Mouse (Mus musculus): Measurements from ENCODE around the gene Speer2.

Gene Speer2

DNA sequence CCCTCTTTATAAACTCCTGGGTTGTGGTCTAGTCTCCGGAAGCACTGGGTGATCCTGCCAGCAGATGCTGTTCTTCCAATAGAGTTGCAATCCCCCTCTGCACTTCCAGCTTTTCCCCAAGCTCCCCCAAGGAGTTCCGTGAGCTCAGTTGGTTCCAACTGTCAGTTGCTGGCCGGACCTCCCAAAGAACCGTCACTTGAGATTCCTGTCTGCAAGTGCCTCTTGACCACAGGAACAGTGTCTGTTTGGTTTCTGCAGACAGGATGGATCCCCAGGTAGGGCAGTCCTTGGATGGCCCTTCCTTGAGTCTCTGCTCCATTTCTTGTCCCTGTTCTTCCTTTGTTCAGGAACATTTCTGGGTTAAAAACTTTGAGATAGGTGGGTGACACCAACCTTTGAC is at the start of gene Speer2:
Gene Speer2, minus strand, starts transcription at position 101 of the 400 bp plus-strand sequence.
- DNase-seq (ENCODE audit: low spot score in 2 of 2), result no peak

DNA sequence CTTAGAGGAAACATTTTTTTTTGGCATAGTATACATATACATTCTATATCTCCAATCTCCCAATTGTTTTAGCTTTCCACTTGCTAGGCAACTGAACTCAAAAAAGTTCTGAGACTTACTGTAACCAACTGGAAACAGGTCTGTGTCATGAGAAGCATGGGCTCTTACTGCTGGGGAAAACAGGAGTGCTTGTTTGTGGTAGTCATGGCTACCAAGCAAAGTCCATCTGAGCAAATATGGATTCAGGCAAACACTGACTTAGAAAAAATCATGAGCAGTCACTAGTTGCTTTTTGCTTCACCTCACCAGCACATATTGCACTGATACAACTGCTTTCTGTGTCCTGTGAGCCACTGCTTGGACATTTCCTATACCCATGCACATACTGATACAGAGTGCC is 40.8 kb upstream of the Speer2 start:
- DNase-seq (ENCODE audit: low spot score in 2 of 2), result no peak

DNA sequence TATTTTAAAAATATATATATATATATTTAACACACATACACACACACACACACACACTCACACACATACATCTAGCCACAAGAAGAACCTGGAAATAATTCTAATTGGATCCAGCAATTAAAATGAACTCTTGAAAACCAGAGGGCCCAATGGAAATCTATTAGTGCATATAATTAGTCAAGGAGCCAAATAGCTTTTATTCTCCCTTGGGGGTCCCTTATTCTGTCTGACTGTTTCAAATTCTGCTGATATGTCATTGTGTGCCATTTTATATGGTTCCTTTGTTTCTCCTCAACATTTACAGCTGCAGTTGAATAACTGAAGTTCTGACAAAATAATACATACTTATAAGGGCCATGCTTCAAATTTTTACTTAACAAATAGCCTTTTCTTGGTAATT is 17.2 kb upstream of the Speer2 start:
- DNase-seq (ENCODE audit: low spot score in 2 of 2), result no peak

DNA sequence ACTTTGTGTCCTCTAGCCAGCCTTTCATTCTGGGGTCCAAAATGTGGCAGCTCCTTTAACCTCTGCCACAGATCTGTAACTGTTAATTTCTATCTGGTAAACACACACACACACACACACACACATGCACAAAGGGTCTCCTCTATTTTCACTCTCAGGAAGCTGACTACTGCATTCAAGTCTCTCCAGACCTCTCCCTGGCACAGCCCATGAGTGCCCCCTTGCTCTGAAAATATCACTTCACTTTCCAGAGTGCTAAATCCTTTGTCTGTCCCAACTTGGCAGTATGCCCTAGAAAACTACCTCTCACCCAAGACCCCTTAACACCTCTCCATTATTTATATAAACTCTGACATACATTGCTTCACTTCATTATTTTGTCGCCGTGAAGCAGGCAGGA is 26.9 kb downstream of the Speer2 start:
- DNase-seq (ENCODE audit: low spot score in 2 of 2), result no peak

DNA sequence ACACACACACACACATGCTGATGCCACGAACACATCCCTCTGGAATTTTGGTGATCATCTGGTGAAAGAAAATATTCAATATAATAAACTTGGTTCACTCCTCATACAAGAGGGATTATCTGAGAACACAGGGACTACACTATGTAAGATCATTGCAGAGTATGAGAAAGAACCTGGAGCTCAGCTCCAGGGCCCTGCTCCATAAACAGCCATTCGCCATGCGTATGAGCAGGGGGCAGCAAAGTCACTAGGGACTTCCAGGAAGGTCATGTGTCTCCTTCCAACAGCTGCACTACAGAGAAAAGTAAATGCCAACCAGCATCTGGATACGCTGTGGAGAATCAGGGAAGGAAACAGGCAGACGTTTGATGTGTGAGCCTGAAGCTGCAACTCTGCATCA is 49.9 kb downstream of the Speer2 start:
- no peak for DNase-seq (ENCODE audit: low spot score in 2 of 2)

Measured in frontal cortex, postnatal 36 days (tissue).